Mouse (Mus musculus) common myeloid progenitor, adult 5-6 weeks (primary cell): ENCODE measurements around the gene Mcmbp. TPM values are rescaled to one million over a fixed set of nuclear protein-coding genes. Genes with fewer than 3 reads are reported as not detected.

Experiments used
- ATAC-seq: replicated peaks from 2 replicates; pipeline ENCODE4 v1.8.0; 2016; ENCODE audit warnings: low read depth, mild to moderate bottlenecking, moderate TSS enrichment, inconsistent platforms; ENCODE audit not compliant: poor library complexity, severe bottlenecking
- total RNA-seq: library from RNA; stranded (forward); fragments of 200-1000, 187-1606 nt; gene quantifications from 2 replicates; pipeline ENCODE4 v1.2.3, GENCODE M21; 2017

Mcmbp gene
- 60.4 and 61.4 TPM in 2 replicates for total RNA-seq

- ATAC-seq, result peak; percentile 65
Measured at GRCm38 (mm10) chr7:128740334-128740733, at the start of gene Mcmbp. Gene Mcmbp, minus strand, starts transcription at chr7:128740495.

- ATAC-seq, result no peak
Measured at GRCm38 (mm10) chr7:128790045-128790444, 49.8 kb upstream of the Mcmbp start.

GRCm38 (mm10) chr7:128781846-128782245, 41.6 kb upstream of the Mcmbp start:
- no peak for ATAC-seq

- peak; percentile 89 for ATAC-seq
Measured at GRCm38 (mm10) chr7:128779305-128779704, 39.0 kb upstream of the Mcmbp start.

GRCm38 (mm10) chr7:128777201-128777600, 36.9 kb upstream of the Mcmbp start:
- ATAC-seq, result no peak

GRCm38 (mm10) chr7:128766696-128767095, 26.4 kb upstream of the Mcmbp start:
- ATAC-seq, result no peak

GRCm38 (mm10) chr7:128758948-128759347, 18.7 kb upstream of the Mcmbp start:
- ATAC-seq, result no peak

- ATAC-seq, result no peak
Measured at GRCm38 (mm10) chr7:128755396-128755795, 15.1 kb upstream of the Mcmbp start.

GRCm38 (mm10) chr7:128752012-128752411, 11.7 kb upstream of the Mcmbp start:
- no peak; the same call in 1 of the 2 replicates for ATAC-seq

- no peak for ATAC-seq
Measured at GRCm38 (mm10) chr7:128750296-128750695, 10.0 kb upstream of the Mcmbp start.

GRCm38 (mm10) chr7:128748758-128749157, 8.5 kb upstream of the Mcmbp start:
- peak; percentile 39 for ATAC-seq

- ATAC-seq, result no peak
Measured at GRCm38 (mm10) chr7:128746151-128746550, 5.9 kb upstream of the Mcmbp start.

GRCm38 (mm10) chr7:128744684-128745485, 4.6 kb upstream of the Mcmbp start, which contains the start of gene Sec23ip:
Gene Sec23ip, plus strand, starts transcription at chr7:128744943.
- peak; percentile 72 for ATAC-seq

- no peak for ATAC-seq
Measured at GRCm38 (mm10) chr7:128743898-128744297, 3.6 kb upstream of the Mcmbp start.

- ATAC-seq, result peak; percentile 43
Measured at GRCm38 (mm10) chr7:128739462-128740277, 625 bp downstream of the Mcmbp start.

GRCm38 (mm10) chr7:128739116-128739461, 1.2 kb downstream of the Mcmbp start:
- no peak for ATAC-seq

- peak; percentile 27 for ATAC-seq
Measured at GRCm38 (mm10) chr7:128738041-128738440, 2.3 kb downstream of the Mcmbp start.

GRCm38 (mm10) chr7:128731585-128731984, 8.7 kb downstream of the Mcmbp start:
- no peak for ATAC-seq

- peak; percentile 66 for ATAC-seq
Measured at GRCm38 (mm10) chr7:128728738-128729137, 11.6 kb downstream of the Mcmbp start.

GRCm38 (mm10) chr7:128727701-128728100, 12.6 kb downstream of the Mcmbp start:
- ATAC-seq, result no peak

GRCm38 (mm10) chr7:128726999-128727398, 13.3 kb downstream of the Mcmbp start:
- no peak for ATAC-seq
